Mouse (Mus musculus) embryo, embryonic 10.5 days (tissue): ENCODE data around the gene Prss36.
"Not testable (repeated sequence)": the region's sequence is repeated elsewhere in the genome, so short reads cannot be mapped to it uniquely, and the experiment has no call there.

Experiments used
- DNase-seq: peaks from one replicate; pipeline ENCODE4 v3.0.0-alpha.2; 2015; ENCODE audit warnings: low spot score

Gene Prss36

GRCm38 (mm10) chr7:127946470-127947023 is at the start of gene Prss36:
TSS of gene Prss36 (minus strand) at chr7:127946725.
- no peak for DNase-seq

DNA sequence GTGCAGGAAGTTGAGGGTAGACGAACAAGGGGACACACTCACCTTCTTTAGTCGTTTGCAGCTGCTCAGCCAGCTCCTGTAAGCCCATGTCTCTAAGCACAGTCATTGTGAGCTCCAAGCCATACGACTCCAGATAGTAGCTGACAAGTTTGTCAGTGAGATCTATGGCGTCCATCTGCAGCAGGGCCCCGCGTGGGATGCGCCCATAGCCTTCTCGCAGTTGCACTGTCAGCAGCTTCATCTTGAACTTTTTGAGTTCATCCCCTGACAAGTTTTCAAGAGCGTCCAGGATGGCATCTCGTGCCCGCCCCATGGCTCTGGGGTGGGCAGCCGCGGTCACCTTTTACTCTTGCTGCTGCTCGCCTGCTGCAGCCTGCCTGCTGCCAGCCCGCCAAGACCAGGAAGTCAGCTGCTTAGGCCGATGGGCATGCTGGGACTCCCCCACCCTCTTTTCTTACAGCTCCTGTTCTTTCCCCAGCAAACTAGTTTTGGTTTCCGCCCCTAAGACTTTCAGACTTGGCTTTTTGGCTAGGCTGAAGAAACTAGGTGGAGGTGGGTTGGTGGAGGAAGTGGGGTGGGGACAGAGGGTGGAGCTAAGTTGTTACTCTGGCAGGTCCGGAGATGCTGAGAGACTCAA is 46.9 kb upstream of the Prss36 start, which contains the start of gene Pycard:
TSS of gene Pycard (minus strand) at position 527 of the 637 bp plus-strand sequence.
- peak; percentile 26 for DNase-seq

GRCm38 (mm10) chr7:127992488-127993340 is 46.2 kb upstream of the Prss36 start:
- DNase-seq: no peak

- peak; percentile 88 for DNase-seq
Measured at GRCm38 (mm10) chr7:127991643-127992487, 45.3 kb upstream of the Prss36 start.

DNA sequence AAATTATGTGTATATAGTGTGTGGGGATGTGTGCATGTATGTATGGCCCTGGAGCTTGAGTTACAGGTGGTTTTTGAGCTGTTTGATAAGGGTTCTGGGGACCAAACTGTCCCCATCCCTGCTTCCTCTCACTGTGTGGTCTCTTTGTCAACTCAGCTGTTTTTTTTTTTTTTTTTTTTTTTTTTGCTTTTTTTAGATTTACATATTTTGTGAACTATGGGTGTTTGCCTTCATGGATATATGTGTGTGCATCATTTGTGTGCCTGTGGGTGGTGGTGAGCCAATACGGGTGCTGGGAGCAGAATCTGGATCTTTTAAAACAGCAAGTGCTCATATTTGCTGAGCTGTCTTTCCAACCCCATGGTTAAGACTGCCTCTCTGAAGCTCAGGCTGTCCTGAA is 42.4 kb upstream of the Prss36 start:
- DNase-seq: no peak

DNA sequence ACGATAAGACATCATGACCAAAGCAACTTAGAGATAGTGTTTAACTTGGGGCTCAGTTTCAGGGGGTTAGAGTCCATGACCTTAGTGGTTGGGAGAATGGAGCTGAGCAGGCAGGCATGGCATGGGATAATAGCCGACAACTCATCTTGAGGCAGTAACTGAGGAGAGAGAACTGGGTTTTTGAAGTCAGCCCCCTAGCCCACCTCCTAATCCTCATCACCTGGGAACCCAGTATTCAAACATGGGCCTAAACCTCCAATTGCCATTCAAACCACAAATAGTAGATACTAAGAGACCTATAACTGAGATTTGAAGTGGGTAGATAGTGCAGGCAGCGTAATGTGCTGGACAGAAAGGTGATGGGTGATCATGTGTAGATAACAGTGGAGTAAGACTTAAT is 34.1 kb upstream of the Prss36 start:
- no peak for DNase-seq

DNA sequence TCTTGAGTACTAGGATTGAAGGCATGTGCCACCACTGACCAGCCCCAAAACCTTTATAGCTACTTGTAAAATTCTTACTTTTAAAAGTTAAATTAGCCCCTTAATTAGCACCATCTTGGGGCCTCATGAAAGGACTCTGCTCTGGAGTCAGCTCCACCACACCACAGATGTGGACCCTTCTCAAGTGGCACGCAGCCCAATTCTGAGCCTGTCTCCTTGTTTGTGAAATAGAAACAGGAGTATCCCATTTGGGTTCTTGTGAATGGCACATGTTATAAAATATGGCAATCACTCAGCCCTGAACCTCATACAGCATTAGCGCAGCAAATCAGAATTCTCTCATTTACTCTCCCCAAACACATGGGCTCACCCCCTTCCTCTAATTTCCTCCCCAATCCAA is 32.3 kb upstream of the Prss36 start:
- no peak for DNase-seq

- DNase-seq: no peak
Measured at GRCm38 (mm10) chr7:127974413-127974930, 27.9 kb upstream of the Prss36 start.

GRCm38 (mm10) chr7:127967922-127968828 is 21.6 kb upstream of the Prss36 start:
- DNase-seq: peak; percentile 82

- DNase-seq: peak; percentile 93
Measured at GRCm38 (mm10) chr7:127967004-127967921, 20.7 kb upstream of the Prss36 start, which contains the start of gene Fus. TSS of gene Fus (plus strand) at chr7:127967457.

GRCm38 (mm10) chr7:127966371-127966918 is 19.9 kb upstream of the Prss36 start:
- DNase-seq: peak; percentile 46

DNA sequence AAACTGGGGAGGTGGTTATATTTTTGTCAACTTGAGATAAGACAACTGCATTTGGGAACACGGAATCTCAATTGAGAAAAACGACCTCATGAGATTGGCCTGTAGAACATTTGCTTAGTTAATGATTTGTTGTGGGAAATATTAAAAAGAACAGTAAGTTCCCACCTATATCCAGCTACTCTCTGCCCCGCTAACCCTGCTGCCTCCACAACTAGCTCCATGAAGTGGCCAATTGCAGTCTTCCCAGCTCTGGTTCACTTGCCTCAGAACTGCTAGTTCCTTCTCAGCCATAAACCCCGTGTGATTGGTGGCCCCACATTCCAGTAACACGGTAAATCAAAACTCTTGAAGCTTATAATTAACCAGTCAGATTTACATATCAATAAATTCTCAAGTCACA is 12.8 kb upstream of the Prss36 start:
- DNase-seq: no peak

GRCm38 (mm10) chr7:127952864-127953581 is 6.5 kb upstream of the Prss36 start:
- no peak for DNase-seq

DNA sequence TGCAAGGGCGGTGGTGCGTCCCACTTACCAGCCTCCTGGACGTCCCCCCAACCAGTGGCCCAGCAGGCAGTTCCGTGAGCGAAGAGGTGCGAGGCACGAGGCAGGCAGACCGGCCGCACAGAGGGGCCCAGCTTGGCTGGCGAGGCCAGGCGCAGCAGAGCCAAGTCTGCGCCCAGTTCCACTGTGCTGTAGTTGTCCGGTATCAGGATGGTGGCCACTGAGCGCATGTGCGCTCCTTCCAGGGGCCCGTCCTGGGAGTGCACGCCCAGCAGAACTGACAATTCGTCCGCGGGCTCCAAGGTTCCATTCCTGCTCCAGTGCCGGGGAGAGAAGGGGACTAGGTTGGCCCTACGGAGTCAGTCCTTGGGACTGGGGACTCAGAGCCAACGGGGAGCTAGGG is 1.9 kb downstream of the Prss36 start:
- peak; percentile 23 for DNase-seq

GRCm38 (mm10) chr7:127942097-127942496 is 4.4 kb downstream of the Prss36 start:
- DNase-seq: not testable (repeated sequence)

DNA sequence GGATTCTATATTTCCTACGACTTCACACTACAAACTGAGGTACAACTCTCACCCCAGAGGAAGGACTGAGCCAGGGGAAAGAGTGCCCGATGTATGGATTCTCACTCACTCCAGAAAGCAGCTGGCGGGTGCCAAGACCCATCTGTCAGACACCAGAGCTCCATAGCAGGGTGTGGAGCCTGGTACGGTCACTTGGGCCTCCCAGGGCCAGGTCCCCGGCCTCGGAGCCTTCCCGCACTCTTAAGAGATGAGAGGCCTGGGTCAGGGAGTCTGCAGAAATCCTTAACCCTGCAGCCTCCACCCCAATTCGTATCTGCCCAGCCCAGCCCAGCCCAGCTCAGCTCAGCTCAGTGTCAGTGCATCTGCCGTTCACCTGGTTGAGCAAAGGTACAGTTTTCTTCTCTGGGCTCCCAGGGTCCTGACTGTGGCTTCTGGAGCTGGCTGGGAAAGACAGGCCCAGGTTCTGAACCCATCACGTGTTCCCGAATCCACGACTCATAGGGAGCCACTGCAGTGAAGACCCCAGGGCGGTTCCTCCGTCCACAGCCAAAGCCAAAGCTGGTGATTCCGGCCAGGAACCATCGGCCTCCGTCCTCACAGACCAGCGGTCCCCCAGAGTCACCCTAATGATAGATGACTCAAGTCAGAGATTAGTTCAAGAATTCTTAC is 10.2 kb downstream of the Prss36 start:
- no peak for DNase-seq

GRCm38 (mm10) chr7:127935748-127936159 is 10.8 kb downstream of the Prss36 start:
- DNase-seq: peak; percentile 44
